Mouse (Mus musculus): ENCODE measurements at regions not wholly inside any gene's neighbourhood (a gene's known extent, or its start where the extent isn't known, plus 50 kb on each side); places are given as distances from the start of the nearest gene placed in this dataset.
A peak's percentile ranks its signal among the peaks of the same experiment; 100 is the strongest.

- peak overlapping the region; percentile 28; the same call in 1 of the 2 replicates for H3K9ac ChIP-seq
- 0 out of 2 replicates have a peak overlapping the region, but pooled peaks have one; percentile 24 for H3K27ac ChIP-seq (replicated peaks)
- H3K9me3 ChIP-seq, result 0 out of 2 replicates have a peak, but pooled peaks cover 3% of the 10 kb centered on the region
- H3K4me2 ChIP-seq, result peak overlapping the region; percentile 62
- H3K4me1 ChIP-seq, result peaks cover 3% of the 10 kb centered on the region; the same call in 1 of the 2 replicates
- no peak for ATAC-seq (ENCODE audit: extremely low read depth, insufficient number of reproducible peaks, low FRiP score, low TSS enrichment)
- H3K4me3 ChIP-seq, result peak overlapping the region; percentile 40
- H3K36me3 ChIP-seq, result no peaks in the 10 kb centered on the region
- H3K27me3 ChIP-seq (replicated peaks), result no peaks in the 10 kb centered on the region
- WGBS, result 49% methylated on average over 19 of the region's 19 CpGs
Measured at GRCm38 (mm10) chr16:73835715-73836440, 575.7 kb downstream of the Robo2 start.

- Histone ChIP-seq H3K4me1 (peaks cover 14% of the 10 kb centered on the region), H3K27ac (replicated peaks) (peak overlapping the region; percentile 32; the same call in 1 of the 2 replicates), H3K36me3 (no peaks in the 10 kb centered on the region), H3K27me3 (replicated peaks) (no peaks in the 10 kb centered on the region), H3K4me3 (no peak overlapping the region), H3K4me2 (peak overlapping the region; percentile 30), H3K9me3 (no peaks in the 10 kb centered on the region), H3K9ac (no peak overlapping the region)
- WGBS, result 22% methylated on average over 10 of the region's 10 CpGs
- no peak for ATAC-seq (ENCODE audit: extremely low read depth, insufficient number of reproducible peaks, low FRiP score, low TSS enrichment)
Measured at GRCm38 (mm10) chr16:73821387-73822338, 590.0 kb downstream of the Robo2 start.

- no peaks in the 10 kb centered on the region for H3K4me1 ChIP-seq
- 75% methylated on average over 3 of the region's 3 CpGs for WGBS
- no peak overlapping the region for H3K9ac ChIP-seq
- no peak for ATAC-seq (ENCODE audit: extremely low read depth, insufficient number of reproducible peaks, low FRiP score, low TSS enrichment)
- no peak overlapping the region for H3K4me2 ChIP-seq
- H3K36me3 ChIP-seq, result no peaks in the 10 kb centered on the region
- peaks cover under 1% of the 10 kb centered on the region; the same call in 1 of the 2 replicates for H3K9me3 ChIP-seq
- H3K27ac ChIP-seq (replicated peaks), result no peak overlapping the region
- no peaks in the 10 kb centered on the region for H3K27me3 ChIP-seq (replicated peaks)
- H3K4me3 ChIP-seq, result no peak overlapping the region
Measured at GRCm38 (mm10) chr16:73804572-73804971, 607.1 kb downstream of the Robo2 start.

- no peak overlapping the region for H3K27ac ChIP-seq (replicated peaks)
- H3K27me3 ChIP-seq (replicated peaks), result no peaks in the 10 kb centered on the region
- no peak overlapping the region for H3K4me3 ChIP-seq
- H3K36me3 ChIP-seq, result no peaks in the 10 kb centered on the region
- no peak for ATAC-seq (ENCODE audit: extremely low read depth, insufficient number of reproducible peaks, low FRiP score, low TSS enrichment)
- H3K4me1 ChIP-seq, result no peaks in the 10 kb centered on the region
- no peaks in the 10 kb centered on the region for H3K9me3 ChIP-seq
- no peak overlapping the region for H3K4me2 ChIP-seq
- 78% methylated on average over 6 of the region's 6 CpGs for WGBS
- no peak overlapping the region for H3K9ac ChIP-seq
Measured at GRCm38 (mm10) chr16:73796528-73797171, 615.0 kb downstream of the Robo2 start.

GRCm38 (mm10) chr16:73785074-73785438 lies 626.6 kb downstream of the Robo2 start:
- no peak overlapping the region for H3K9ac ChIP-seq
- no peaks in the 10 kb centered on the region for H3K27me3 ChIP-seq (replicated peaks)
- no peak for ATAC-seq (ENCODE audit: extremely low read depth, insufficient number of reproducible peaks, low FRiP score, low TSS enrichment)
- WGBS, result 82% methylated on average over 2 of the region's 2 CpGs
- 0 out of 2 replicates have a peak, but pooled peaks cover 7% of the 10 kb centered on the region for H3K4me1 ChIP-seq
- no peak overlapping the region for H3K4me3 ChIP-seq
- H3K36me3 ChIP-seq, result no peaks in the 10 kb centered on the region
- no peak overlapping the region for H3K27ac ChIP-seq (replicated peaks)
- H3K9me3 ChIP-seq, result no peaks in the 10 kb centered on the region
- H3K4me2 ChIP-seq, result no peak overlapping the region

GRCm38 (mm10) chr16:73784296-73785073 lies 627.1 kb downstream of the Robo2 start:
- Histone ChIP-seq H3K27ac (replicated peaks) (no peak overlapping the region), H3K9ac (no peak overlapping the region), H3K4me1 (0 out of 2 replicates have a peak, but pooled peaks cover 7% of the 10 kb centered on the region), H3K9me3 (no peaks in the 10 kb centered on the region), H3K4me3 (no peak overlapping the region), H3K4me2 (no peak overlapping the region), H3K36me3 (no peaks in the 10 kb centered on the region), H3K27me3 (replicated peaks) (no peaks in the 10 kb centered on the region)
- no peak for ATAC-seq (ENCODE audit: extremely low read depth, insufficient number of reproducible peaks, low FRiP score, low TSS enrichment)
- 72% methylated on average over 10 of the region's 10 CpGs for WGBS

- Histone ChIP-seq H3K27ac (replicated peaks) (no peak overlapping the region), H3K9me3 (no peaks in the 10 kb centered on the region), H3K36me3 (no peaks in the 10 kb centered on the region), H3K9ac (no peak overlapping the region), H3K4me1 (no peaks in the 10 kb centered on the region), H3K4me2 (no peak overlapping the region), H3K4me3 (no peak overlapping the region), H3K27me3 (replicated peaks) (no peaks in the 10 kb centered on the region)
- ATAC-seq (ENCODE audit: extremely low read depth, insufficient number of reproducible peaks, low FRiP score, low TSS enrichment), result no peak
- 62% methylated on average over 5 of the region's 5 CpGs for WGBS
Measured at GRCm38 (mm10) chr16:73772454-73772853, 639.2 kb downstream of the Robo2 start.

GRCm38 (mm10) chr16:73770440-73770856 lies 641.2 kb downstream of the Robo2 start:
- no peak for ATAC-seq (ENCODE audit: extremely low read depth, insufficient number of reproducible peaks, low FRiP score, low TSS enrichment)
- no peak overlapping the region for H3K4me2 ChIP-seq
- no peaks in the 10 kb centered on the region for H3K36me3 ChIP-seq
- no peak overlapping the region for H3K4me3 ChIP-seq
- H3K27me3 ChIP-seq (replicated peaks), result no peaks in the 10 kb centered on the region
- no peaks in the 10 kb centered on the region for H3K4me1 ChIP-seq
- no peak overlapping the region for H3K9ac ChIP-seq
- no peaks in the 10 kb centered on the region for H3K9me3 ChIP-seq
- 62% methylated on average over 5 of the region's 5 CpGs for WGBS
- no peak overlapping the region for H3K27ac ChIP-seq (replicated peaks)

GRCm38 (mm10) chr16:73769729-73770128 lies 641.9 kb downstream of the Robo2 start:
- no peak overlapping the region for H3K27ac ChIP-seq (replicated peaks)
- no peaks in the 10 kb centered on the region for H3K9me3 ChIP-seq
- WGBS, result 78% methylated on average over 5 of the region's 5 CpGs
- H3K4me3 ChIP-seq, result no peak overlapping the region
- H3K27me3 ChIP-seq (replicated peaks), result no peaks in the 10 kb centered on the region
- H3K4me2 ChIP-seq, result no peak overlapping the region
- no peak for ATAC-seq (ENCODE audit: extremely low read depth, insufficient number of reproducible peaks, low FRiP score, low TSS enrichment)
- no peaks in the 10 kb centered on the region for H3K36me3 ChIP-seq
- no peak overlapping the region for H3K9ac ChIP-seq
- no peaks in the 10 kb centered on the region for H3K4me1 ChIP-seq

- no peak for ATAC-seq (ENCODE audit: extremely low read depth, insufficient number of reproducible peaks, low FRiP score, low TSS enrichment)
Measured at GRCm38 (mm10) chr16:73768706-73769105, 642.9 kb downstream of the Robo2 start.

More at GRCm38 (mm10) chr16:73768706-73769105, 642.9 kb downstream of the Robo2 start:
- Histone ChIP-seq H3K9ac (no peak overlapping the region), H3K36me3 (no peaks in the 10 kb centered on the region), H3K27me3 (replicated peaks) (no peaks in the 10 kb centered on the region), H3K4me2 (no peak overlapping the region), H3K9me3 (no peaks in the 10 kb centered on the region), H3K27ac (replicated peaks) (no peak overlapping the region), H3K4me1 (no peaks in the 10 kb centered on the region), H3K4me3 (no peak overlapping the region)
- 78% methylated on average over 2 of the region's 2 CpGs for WGBS
